Mouse (Mus musculus): ENCODE data around the gene Rapgef4. TPM values are rescaled to one million over a fixed set of nuclear protein-coding genes. Genes with fewer than 3 reads are reported as not detected.

The Rapgef4 gene
- polyA plus RNA-seq, 1 experiment from 2014 or later, result 18.3 TPM

DNA sequence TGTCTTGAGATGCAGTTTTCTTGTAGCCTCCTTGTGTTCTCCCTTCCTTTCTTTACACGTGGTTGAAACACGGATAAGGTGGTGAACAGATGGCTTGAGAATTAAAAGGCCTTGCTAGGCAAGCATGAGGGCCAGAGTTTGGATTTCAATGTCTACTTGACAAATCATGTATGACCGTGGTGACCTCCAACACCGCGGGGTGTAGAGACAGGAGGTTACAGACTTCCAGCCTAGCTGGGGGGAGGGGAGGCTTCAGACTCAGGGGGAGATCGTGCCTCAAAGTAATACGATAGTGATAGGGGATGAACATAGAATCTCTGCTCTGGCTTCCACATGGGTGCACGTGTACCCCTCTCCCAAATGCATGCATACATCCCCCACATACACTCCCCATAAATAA, 117.3 kb downstream of the Rapgef4 start:
- H3K9me3 ChIP-seq (ENCODE audit: control insufficient read depth, low read length), result no peaks in the 10 kb centered on the region
- H3K27ac ChIP-seq (replicated peaks; ENCODE audit: low read depth, low read length), result no peak overlapping the region
- peaks cover 5% of the 10 kb centered on the region; the same call in 1 of the 2 replicates for H3K4me1 ChIP-seq (ENCODE audit: control insufficient read depth, insufficient read depth, low read length)
- ATAC-seq (ENCODE audit: low FRiP score, low TSS enrichment) (no peak), DNase-seq (no peak)
- WGBS, result 90% methylated on average over 8 of the region's 8 CpGs
- no peak overlapping the region for H3K4me2 ChIP-seq (ENCODE audit: low read length)
- no peaks in the 10 kb centered on the region for H3K36me3 ChIP-seq (ENCODE audit: control insufficient read depth, insufficient read depth, low read length)
- H3K4me3 ChIP-seq (replicated peaks; ENCODE audit: low read depth, low read length), result no peak overlapping the region
- H3K27me3 ChIP-seq (ENCODE audit: control insufficient read depth, insufficient read depth, low read length), result no peaks in the 10 kb centered on the region
- no peak overlapping the region for H3K9ac ChIP-seq (replicated peaks; ENCODE audit: low read length)

DNA sequence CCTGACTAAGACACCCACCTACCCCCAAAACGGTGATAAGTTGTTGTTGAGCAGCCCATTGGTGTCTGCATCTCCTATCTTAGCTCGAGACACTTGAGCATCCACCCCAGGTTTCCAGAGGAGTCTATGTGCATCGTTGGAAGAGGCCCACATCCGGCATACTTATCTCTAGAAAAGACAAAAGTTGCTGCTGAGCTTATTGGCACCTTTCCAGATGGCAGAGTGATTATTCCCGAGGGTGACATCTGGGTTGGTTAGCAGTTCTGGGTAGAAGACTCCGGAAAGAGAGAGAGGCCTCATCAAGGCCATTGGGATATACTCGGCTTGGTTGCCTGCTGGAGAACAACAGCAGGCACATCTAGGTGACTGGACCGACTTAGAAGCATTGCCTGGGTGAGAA, 123.6 kb downstream of the Rapgef4 start:
- no peak for DNase-seq
- 84% methylated on average over 8 of the region's 8 CpGs for WGBS
- no peak overlapping the region for H3K9ac ChIP-seq (replicated peaks; ENCODE audit: low read length)
- no peak overlapping the region for H3K4me3 ChIP-seq (replicated peaks; ENCODE audit: low read depth, low read length)
- H3K27ac ChIP-seq (replicated peaks; ENCODE audit: low read depth, low read length), result no peak overlapping the region
- H3K4me1 ChIP-seq (ENCODE audit: control insufficient read depth, insufficient read depth, low read length), result peaks cover 10% of the 10 kb centered on the region; the same call in 1 of the 2 replicates
- no peaks in the 10 kb centered on the region for H3K9me3 ChIP-seq (ENCODE audit: control insufficient read depth, low read length)
- H3K36me3 ChIP-seq (ENCODE audit: control insufficient read depth, insufficient read depth, low read length), result no peaks in the 10 kb centered on the region
- H3K4me2 ChIP-seq (ENCODE audit: low read length), result no peak overlapping the region
- H3K27me3 ChIP-seq (ENCODE audit: control insufficient read depth, insufficient read depth, low read length), result no peaks in the 10 kb centered on the region
- no peak for ATAC-seq (ENCODE audit: low FRiP score, low TSS enrichment)

DNA sequence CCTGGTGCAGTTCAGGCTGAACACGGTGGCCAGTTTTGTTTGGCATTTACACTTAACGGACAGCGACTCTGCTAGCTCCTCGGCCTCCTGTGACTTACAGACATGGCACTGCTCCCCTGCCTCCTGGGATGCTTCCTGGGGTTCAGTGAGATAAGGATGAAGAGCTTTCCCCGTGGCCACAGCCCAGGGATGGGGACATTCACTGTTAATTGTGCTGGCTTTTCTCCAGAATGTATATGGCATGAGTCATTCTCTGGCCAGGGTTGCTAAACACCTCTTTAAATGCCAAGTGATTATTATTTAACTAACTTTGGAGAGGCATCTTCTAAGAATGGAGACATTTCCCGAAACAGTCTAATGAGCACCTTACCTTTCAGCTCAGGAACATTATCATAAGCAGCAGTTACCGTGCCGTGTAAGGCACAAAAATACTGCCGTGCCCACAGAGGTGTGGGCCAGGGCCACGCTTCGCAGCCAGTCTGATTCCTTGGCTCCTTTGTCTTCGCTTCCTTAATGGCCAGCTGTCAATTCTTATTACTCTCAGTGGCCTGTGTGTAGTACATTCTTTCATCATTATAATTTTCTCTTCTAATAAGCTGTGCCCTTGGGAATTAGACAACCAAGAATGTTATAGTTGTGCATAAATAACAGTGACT, 126.6 kb downstream of the Rapgef4 start:
- Histone ChIP-seq H3K4me2 (ENCODE audit: low read length) (no peak overlapping the region), H3K4me3 (replicated peaks; ENCODE audit: low read depth, low read length) (no peak overlapping the region), H3K9ac (replicated peaks; ENCODE audit: low read length) (no peak overlapping the region), H3K27me3 (ENCODE audit: control insufficient read depth, insufficient read depth, low read length) (no peaks in the 10 kb centered on the region), H3K4me1 (ENCODE audit: control insufficient read depth, insufficient read depth, low read length) (peaks cover 10% of the 10 kb centered on the region; the same call in 1 of the 2 replicates), H3K27ac (replicated peaks; ENCODE audit: low read depth, low read length) (peak overlapping the region; percentile 52; the same call in 1 of the 2 replicates), H3K9me3 (ENCODE audit: control insufficient read depth, low read length) (no peaks in the 10 kb centered on the region), H3K36me3 (ENCODE audit: control insufficient read depth, insufficient read depth, low read length) (no peaks in the 10 kb centered on the region)
- 41% methylated on average over 12 of the region's 12 CpGs for WGBS
- DNase-seq, result peak; percentile 64
- no peak; the same call in 1 of the 2 replicates for ATAC-seq (ENCODE audit: low FRiP score, low TSS enrichment)

DNA sequence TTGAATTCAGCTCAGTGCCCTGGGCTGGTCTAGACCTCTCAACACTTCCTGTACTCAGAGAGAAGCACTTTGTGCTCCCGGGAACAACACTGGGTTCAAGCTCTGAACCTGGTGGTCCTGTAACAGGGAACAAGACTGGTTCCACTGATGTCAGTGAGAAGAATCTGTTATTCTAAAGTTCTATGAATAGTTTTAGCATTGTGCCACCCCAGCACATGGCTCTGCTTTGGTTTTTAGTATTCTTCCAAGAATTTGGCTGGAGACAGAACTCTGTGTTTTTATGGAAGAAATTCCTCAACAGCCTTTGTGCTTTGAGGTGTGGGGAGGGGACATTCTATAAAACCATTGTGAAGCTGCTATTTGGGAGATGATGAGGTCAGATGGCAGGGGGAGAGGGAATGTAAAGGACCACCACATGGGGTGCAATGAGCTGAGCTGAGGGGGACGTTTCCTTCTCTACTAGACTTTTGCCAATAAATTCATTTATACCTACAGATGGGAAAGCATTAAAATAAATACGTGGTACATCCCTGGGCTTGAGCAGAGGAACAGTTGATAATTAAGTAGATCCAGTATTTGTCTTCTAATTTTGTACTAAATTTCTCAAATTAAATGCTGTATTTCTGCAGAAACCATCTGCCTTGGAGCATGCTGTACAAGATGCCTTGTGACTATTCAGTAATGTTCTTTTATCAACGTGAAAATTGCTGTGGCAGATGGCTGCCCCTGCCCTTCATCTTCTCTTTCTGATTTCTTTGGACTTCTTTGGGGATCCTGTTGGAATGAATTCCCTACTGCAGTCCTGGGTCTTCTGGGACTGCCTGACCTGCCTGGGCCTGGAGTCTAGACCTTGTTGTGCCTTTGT, 127.6 kb downstream of the Rapgef4 start:
- no peak overlapping the region for H3K9ac ChIP-seq (replicated peaks; ENCODE audit: low read length)
- WGBS, result 66% methylated on average over 4 of the region's 4 CpGs
- no peak overlapping the region for H3K4me2 ChIP-seq (ENCODE audit: low read length)
- ATAC-seq (ENCODE audit: low FRiP score, low TSS enrichment), result no peak
- no peak for DNase-seq
- H3K27me3 ChIP-seq (ENCODE audit: control insufficient read depth, insufficient read depth, low read length), result no peaks in the 10 kb centered on the region
- H3K36me3 ChIP-seq (ENCODE audit: control insufficient read depth, insufficient read depth, low read length), result no peaks in the 10 kb centered on the region
- no peaks in the 10 kb centered on the region for H3K9me3 ChIP-seq (ENCODE audit: control insufficient read depth, low read length)
- no peak overlapping the region; the same call in 1 of the 2 replicates for H3K27ac ChIP-seq (replicated peaks; ENCODE audit: low read depth, low read length)
- no peak overlapping the region for H3K4me3 ChIP-seq (replicated peaks; ENCODE audit: low read depth, low read length)
- H3K4me1 ChIP-seq (ENCODE audit: control insufficient read depth, insufficient read depth, low read length), result peaks cover 10% of the 10 kb centered on the region; the same call in 1 of the 2 replicates

DNA sequence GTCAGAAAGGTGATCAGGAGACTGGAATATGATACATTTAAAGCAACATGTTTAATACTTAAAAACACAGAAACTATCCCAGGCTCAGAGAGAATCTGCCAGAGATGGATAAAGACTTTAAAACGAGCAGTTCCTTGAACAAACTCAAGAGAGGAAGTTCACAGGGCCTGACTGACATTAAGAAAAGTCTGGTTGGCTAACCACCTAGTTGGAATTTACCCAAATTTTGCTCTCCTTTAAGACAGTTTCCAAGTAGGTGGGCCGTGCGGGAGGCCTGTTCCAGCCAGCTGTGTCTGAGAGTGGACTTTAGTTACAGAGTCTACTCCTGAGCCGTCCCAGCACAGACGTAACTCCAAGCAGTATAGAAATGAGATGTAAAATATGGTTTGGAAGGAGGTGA, 129.4 kb downstream of the Rapgef4 start:
- H3K4me3 ChIP-seq (replicated peaks; ENCODE audit: low read depth, low read length), result no peak overlapping the region
- no peaks in the 10 kb centered on the region for H3K27me3 ChIP-seq (ENCODE audit: control insufficient read depth, insufficient read depth, low read length)
- WGBS, result 89% methylated on average over 5 of the region's 5 CpGs
- DNase-seq (no peak), ATAC-seq (ENCODE audit: low FRiP score, low TSS enrichment) (no peak)
- H3K9ac ChIP-seq (replicated peaks; ENCODE audit: low read length), result no peak overlapping the region
- peaks cover 10% of the 10 kb centered on the region; the same call in 1 of the 2 replicates for H3K4me1 ChIP-seq (ENCODE audit: control insufficient read depth, insufficient read depth, low read length)
- no peaks in the 10 kb centered on the region for H3K9me3 ChIP-seq (ENCODE audit: control insufficient read depth, low read length)
- no peaks in the 10 kb centered on the region for H3K36me3 ChIP-seq (ENCODE audit: control insufficient read depth, insufficient read depth, low read length)
- H3K4me2 ChIP-seq (ENCODE audit: low read length), result no peak overlapping the region
- no peak overlapping the region for H3K27ac ChIP-seq (replicated peaks; ENCODE audit: low read depth, low read length)

DNA sequence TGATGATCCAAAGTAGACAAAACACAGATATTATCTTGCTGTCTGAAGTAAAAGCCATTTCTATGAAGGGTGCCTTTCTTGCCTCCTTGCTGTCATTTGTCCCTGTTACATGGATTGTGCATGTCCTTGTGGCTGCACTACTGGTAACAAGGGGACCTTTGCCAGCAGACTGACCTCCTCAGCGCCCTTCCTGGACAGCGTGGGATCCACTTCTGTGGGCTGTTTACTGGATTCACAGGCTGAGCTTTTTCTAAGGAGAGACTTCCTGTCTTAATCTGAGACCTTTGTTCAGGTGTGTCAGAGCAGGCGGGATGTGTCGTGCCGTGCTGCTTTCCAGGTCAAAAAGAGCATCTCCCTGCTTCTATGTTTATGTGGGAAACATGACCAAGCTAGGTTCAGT, 132.7 kb downstream of the Rapgef4 start:
- ATAC-seq (ENCODE audit: low FRiP score, low TSS enrichment), result no peak
- H3K4me2 ChIP-seq (ENCODE audit: low read length), result no peak overlapping the region
- 87% methylated on average over 5 of the region's 5 CpGs for WGBS
- DNase-seq, result no peak
- H3K27ac ChIP-seq (replicated peaks; ENCODE audit: low read depth, low read length), result no peak overlapping the region
- no peak overlapping the region for H3K4me3 ChIP-seq (replicated peaks; ENCODE audit: low read depth, low read length)
- H3K4me1 ChIP-seq (ENCODE audit: control insufficient read depth, insufficient read depth, low read length), result peaks cover 3% of the 10 kb centered on the region; the same call in 1 of the 2 replicates
- H3K27me3 ChIP-seq (ENCODE audit: control insufficient read depth, insufficient read depth, low read length), result no peaks in the 10 kb centered on the region
- H3K9me3 ChIP-seq (ENCODE audit: control insufficient read depth, low read length), result no peaks in the 10 kb centered on the region
- H3K9ac ChIP-seq (replicated peaks; ENCODE audit: low read length), result no peak overlapping the region
- no peaks in the 10 kb centered on the region for H3K36me3 ChIP-seq (ENCODE audit: control insufficient read depth, insufficient read depth, low read length)

DNA sequence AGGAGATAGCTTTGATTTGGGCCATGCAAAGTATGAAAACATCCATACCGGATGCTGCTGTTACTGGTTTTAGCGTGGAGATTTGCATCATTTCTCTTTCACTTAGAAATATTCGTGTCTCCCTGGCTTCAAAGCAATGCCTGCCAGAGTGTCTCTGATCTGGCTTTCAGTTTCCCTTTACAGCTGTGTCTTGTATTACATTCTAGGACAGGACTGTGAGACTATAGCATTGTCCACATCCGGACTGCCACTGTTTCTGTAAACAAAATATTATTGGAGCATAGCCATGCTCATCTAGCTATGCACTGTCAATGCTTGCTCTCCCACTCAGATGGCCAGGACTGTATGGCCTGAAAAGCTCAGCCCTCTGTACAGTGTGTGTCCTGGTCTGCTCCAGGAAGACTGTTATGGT, 133.1 kb downstream of the Rapgef4 start:
- Histone ChIP-seq H3K4me1 (ENCODE audit: control insufficient read depth, insufficient read depth, low read length) (no peaks in the 10 kb centered on the region), H3K4me3 (replicated peaks; ENCODE audit: low read depth, low read length) (no peak overlapping the region), H3K9me3 (ENCODE audit: control insufficient read depth, low read length) (no peaks in the 10 kb centered on the region), H3K4me2 (ENCODE audit: low read length) (no peak overlapping the region), H3K27me3 (ENCODE audit: control insufficient read depth, insufficient read depth, low read length) (no peaks in the 10 kb centered on the region), H3K9ac (replicated peaks; ENCODE audit: low read length) (no peak overlapping the region), H3K27ac (replicated peaks; ENCODE audit: low read depth, low read length) (no peak overlapping the region), H3K36me3 (ENCODE audit: control insufficient read depth, insufficient read depth, low read length) (no peaks in the 10 kb centered on the region)
- WGBS, result 80% methylated on average over 4 of the region's 4 CpGs
- DNase-seq, result no peak
- no peak for ATAC-seq (ENCODE audit: low FRiP score, low TSS enrichment)

DNA sequence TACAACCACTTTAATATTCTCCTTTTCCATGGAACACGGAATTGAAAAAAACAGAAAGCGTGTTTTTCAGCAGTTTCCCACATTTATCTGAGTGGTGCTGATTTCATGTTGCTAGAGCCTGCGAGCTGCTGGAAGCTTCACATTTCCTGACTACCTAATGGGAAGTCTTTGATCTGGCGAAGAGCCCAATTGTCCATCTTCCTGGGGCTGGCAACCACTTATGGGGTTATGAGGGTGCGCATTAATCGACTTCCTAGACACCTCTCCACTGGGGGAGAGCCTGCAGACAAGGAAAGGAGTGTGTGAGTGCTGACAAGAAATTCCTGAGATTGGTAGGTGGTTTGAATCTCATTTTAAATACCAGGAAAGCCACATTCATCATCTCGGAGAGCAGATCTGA, 135.1 kb downstream of the Rapgef4 start:
- ATAC-seq (ENCODE audit: low FRiP score, low TSS enrichment) (no peak), DNase-seq (no peak)
- no peaks in the 10 kb centered on the region for H3K4me1 ChIP-seq (ENCODE audit: control insufficient read depth, insufficient read depth, low read length)
- no peak overlapping the region for H3K27ac ChIP-seq (replicated peaks; ENCODE audit: low read depth, low read length)
- no peaks in the 10 kb centered on the region for H3K27me3 ChIP-seq (ENCODE audit: control insufficient read depth, insufficient read depth, low read length)
- 82% methylated on average over 7 of the region's 7 CpGs for WGBS
- H3K9ac ChIP-seq (replicated peaks; ENCODE audit: low read length), result no peak overlapping the region
- no peaks in the 10 kb centered on the region for H3K9me3 ChIP-seq (ENCODE audit: control insufficient read depth, low read length)
- H3K4me3 ChIP-seq (replicated peaks; ENCODE audit: low read depth, low read length), result no peak overlapping the region
- H3K36me3 ChIP-seq (ENCODE audit: control insufficient read depth, insufficient read depth, low read length), result no peaks in the 10 kb centered on the region
- no peak overlapping the region for H3K4me2 ChIP-seq (ENCODE audit: low read length)

All from midbrain, embryonic 14.5 days (tissue).